Mouse (Mus musculus) testis, adult 2 months (tissue): ENCODE results near the gene Etnk1. TPM values are rescaled to one million over a fixed set of nuclear protein-coding genes. Genes with fewer than 3 reads are reported as not detected.

Experiments used
- H3K27ac ChIP-seq: fragments of 200-500 bp; 2 replicates; pipeline ENCODE4 v1.5.1; 2012; ENCODE audit warnings: low read depth, low read length; ENCODE audit not compliant: control insufficient read depth, insufficient read depth
- H3K27me3 ChIP-seq: fragments of 200-500 bp; 2 replicates; pipeline ENCODE4 v1.6.1; 2012; ENCODE audit warnings: mild to moderate bottlenecking, low read length, moderate library complexity; ENCODE audit not compliant: control insufficient read depth, insufficient read depth
- H3K36me3 ChIP-seq: fragments of 200-500 bp; 2 replicates; pipeline ENCODE4 v1.6.1; 2012; ENCODE audit warnings: mild to moderate bottlenecking, low read length; ENCODE audit not compliant: control insufficient read depth, insufficient read depth
- H3K4me1 ChIP-seq: fragments of 200-500 bp; 2 replicates; pipeline ENCODE4 v1.6.1; 2012; ENCODE audit warnings: low read length; ENCODE audit not compliant: control insufficient read depth, insufficient read depth
- H3K4me3 ChIP-seq: fragments of 200-500 bp; 2 replicates; pipeline ENCODE4 v1.5.1; 2012; ENCODE audit warnings: low read depth, mild to moderate bottlenecking, low read length, moderate library complexity, mixed read lengths; ENCODE audit not compliant: control insufficient read depth
- CTCF ChIP-seq: fragments of 200-500 bp; IDR thresholded peaks from 2 replicates; pipeline ENCODE4 v1.5.1; 2012; ENCODE audit warnings: low read depth, mild to moderate bottlenecking, inconsistent platforms, low read length, moderate library complexity; ENCODE audit not compliant: control insufficient read depth, insufficient read depth, insufficient replicate concordance
- POLR2A ChIP-seq: fragments of 200-500 bp; IDR thresholded peaks from 2 replicates; pipeline ENCODE4 v1.6.1; 2012; ENCODE audit warnings: low read depth, mild to moderate bottlenecking, inconsistent platforms, low read length, moderate library complexity; ENCODE audit not compliant: control insufficient read depth
- polyA plus RNA-seq: library from polyadenylated mRNA; depleted of rRNA; stranded (reverse); fragments of >200 nt; gene quantifications from 2 replicates; pipeline ENCODE4 v1.2.3, GENCODE M21; 2012; rRNA removed

The Etnk1 gene
- polyA plus RNA-seq, 1 experiment = 52.2 TPM

DNA sequence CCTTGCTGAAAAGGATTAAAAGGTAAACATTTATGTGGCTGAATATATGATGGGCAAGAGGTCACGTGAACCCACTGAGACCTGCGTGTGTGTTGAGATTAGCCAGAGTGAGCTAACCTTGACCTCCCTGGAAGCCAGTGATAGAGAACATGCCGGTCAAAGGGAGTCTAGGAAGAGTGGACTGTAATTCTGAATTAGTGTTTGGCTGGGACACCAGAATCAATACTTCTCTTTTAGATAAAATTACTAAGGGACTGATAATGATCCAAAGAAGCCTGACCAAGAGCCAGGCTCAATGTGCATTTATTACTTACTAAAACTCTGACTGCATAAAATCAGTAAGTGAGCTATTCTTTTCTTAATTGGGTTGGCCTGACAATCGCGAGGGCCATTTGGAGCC is 76.2 kb downstream of the Etnk1 start:
- TF ChIP-seq CTCF = no peak
- TF ChIP-seq POLR2A = no peak
- H3K4me3 ChIP-seq = no peak overlapping the region
- no peaks in the 10 kb centered on the region for H3K4me1 ChIP-seq
- H3K27ac ChIP-seq = no peak overlapping the region
- H3K36me3 ChIP-seq = no peaks in the 10 kb centered on the region
- H3K27me3 ChIP-seq = no peaks in the 10 kb centered on the region

DNA sequence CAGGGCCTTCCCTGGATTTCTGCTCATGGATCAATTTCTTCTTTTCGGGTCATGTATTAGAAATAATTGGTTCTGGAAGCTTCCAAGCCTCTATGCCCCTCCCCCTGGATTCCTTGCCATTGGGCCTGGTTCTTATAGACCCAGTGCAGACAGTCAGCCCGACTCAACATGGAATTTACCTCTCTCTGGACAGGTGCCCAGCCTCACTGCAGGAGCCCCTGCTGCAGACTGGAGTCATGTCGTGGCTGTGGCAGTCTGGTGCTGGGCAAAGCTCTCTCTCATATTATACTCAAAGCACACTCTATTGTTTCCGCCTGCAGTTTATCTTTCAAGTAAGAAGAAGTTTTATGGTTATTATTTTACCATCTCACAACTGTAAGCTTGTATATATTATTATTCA is 90.9 kb downstream of the Etnk1 start:
- TF ChIP-seq CTCF = no peak
- no peak for TF ChIP-seq POLR2A
- Histone ChIP-seq H3K4me3 (no peak overlapping the region), H3K27ac (no peak overlapping the region), H3K4me1 (peaks cover 3% of the 10 kb centered on the region), H3K36me3 (no peaks in the 10 kb centered on the region), H3K27me3 (no peaks in the 10 kb centered on the region)

DNA sequence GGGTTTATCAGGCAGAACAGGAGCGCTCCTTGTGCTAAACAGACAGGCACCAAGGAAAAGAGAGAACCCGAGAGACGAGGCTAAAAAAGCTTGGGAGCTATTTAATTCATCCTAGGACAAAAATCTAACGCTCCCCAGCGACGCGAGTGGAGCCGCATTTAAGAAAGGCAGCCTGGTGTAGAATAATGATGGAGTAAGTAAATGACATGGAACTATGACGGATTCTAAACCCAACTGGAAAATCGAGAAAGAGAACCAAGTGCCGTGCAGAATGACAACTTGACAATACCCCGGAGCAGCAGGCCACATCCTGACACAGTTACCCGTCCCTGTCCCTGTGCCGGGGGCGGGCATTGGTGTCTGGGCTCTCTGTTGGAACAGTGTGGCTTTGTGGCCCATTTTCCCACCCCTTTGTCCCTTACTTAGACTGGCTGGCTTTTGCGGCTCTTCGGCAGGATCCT is 92.2 kb downstream of the Etnk1 start:
- Histone ChIP-seq H3K27ac (no peak overlapping the region), H3K4me1 (peaks cover 3% of the 10 kb centered on the region), H3K4me3 (no peak overlapping the region; the same call in 1 of the 2 replicates), H3K36me3 (no peaks in the 10 kb centered on the region), H3K27me3 (no peaks in the 10 kb centered on the region)
- no peak for TF ChIP-seq POLR2A
- TF ChIP-seq CTCF = no peak

- Histone ChIP-seq H3K4me3 (no peak overlapping the region), H3K27ac (no peak overlapping the region), H3K36me3 (no peaks in the 10 kb centered on the region), H3K4me1 (peaks cover 3% of the 10 kb centered on the region), H3K27me3 (no peaks in the 10 kb centered on the region)
- no peak for TF ChIP-seq POLR2A
- TF ChIP-seq CTCF = no peak
These were observed 93.0 kb downstream of the Etnk1 start for GRCm38 (mm10) chr6:143259870-143260559.

DNA sequence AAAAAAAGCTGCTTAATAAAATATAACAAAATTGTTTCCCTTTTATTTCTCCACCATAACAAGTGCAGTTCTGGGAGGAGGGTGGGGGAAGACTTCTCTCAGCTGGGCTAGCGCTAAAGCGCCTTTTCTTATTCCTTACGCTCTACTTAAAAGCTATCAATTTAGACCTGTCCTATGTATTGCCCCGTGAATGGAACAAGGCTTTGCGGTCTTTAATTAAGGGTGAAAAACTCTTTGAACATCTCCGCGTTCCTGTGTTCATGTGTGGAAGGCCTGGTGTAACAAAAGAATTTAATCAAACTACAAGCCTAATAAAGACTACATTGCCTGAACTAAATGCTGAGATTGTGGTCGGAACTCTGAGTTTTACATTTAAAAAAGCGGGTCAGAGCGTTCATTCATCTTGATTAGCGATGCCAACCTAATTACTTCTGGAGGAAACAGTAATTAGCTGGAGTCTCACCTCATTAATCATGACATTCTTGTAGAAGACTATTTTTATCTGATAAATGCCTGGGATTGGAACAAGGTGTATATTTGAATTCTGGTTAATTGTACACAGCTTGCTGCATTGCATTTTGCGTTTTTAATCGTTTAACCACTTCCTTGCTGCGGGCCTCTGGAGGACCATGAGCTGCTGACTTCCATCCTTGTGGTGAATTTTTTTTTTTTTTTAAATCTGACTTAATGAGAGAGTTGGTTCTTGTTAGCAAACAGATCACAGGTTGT is 93.7 kb downstream of the Etnk1 start:
- no peaks in the 10 kb centered on the region for H3K27me3 ChIP-seq
- no peak overlapping the region for H3K4me3 ChIP-seq
- H3K36me3 ChIP-seq = no peaks in the 10 kb centered on the region
- no peak for TF ChIP-seq CTCF
- no peak for TF ChIP-seq POLR2A
- no peak overlapping the region for H3K27ac ChIP-seq
- peaks cover 3% of the 10 kb centered on the region for H3K4me1 ChIP-seq

DNA sequence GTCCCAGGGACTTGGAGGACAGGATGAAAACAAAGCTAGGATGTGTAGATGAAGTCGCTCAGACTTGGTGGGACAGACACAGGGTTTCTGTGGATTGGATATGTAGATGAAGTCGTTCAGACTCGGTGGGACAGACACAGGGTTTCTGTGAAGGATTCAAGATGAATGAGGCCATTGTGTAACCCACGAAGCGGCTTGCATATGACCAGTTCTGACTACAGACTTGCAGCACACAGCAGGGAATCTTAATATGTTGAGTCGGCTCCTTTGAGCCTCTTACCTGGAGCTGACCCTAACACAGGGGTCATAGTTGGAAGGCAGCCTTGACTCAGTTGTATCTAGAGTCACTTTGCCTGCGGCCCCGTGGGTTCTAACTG is 94.3 kb downstream of the Etnk1 start:
- H3K36me3 ChIP-seq = no peaks in the 10 kb centered on the region
- H3K27me3 ChIP-seq = no peaks in the 10 kb centered on the region
- H3K27ac ChIP-seq = no peak overlapping the region
- peaks cover 3% of the 10 kb centered on the region for H3K4me1 ChIP-seq
- H3K4me3 ChIP-seq = no peak overlapping the region
- TF ChIP-seq POLR2A (no peak), CTCF (no peak)

DNA sequence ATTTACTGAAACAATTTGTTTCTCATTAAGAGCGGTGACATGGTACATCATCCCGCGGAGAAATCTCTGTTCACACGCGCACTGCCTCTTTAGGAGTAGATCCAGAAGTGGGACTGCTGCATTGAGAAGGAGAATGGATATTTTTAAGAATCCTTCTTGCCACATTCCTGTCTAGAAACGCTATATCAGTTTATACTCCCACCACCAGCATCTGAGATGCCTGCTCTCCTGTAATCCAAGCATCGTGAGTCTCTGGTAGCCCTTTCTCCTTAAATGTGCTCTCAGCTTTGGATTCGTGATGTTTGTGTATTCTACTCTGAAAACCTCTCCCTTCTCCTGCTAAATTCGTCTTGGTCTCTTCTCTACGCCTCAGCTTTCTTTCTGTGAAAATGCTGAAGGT is 98.5 kb downstream of the Etnk1 start:
- no peaks in the 10 kb centered on the region for H3K36me3 ChIP-seq
- H3K4me1 ChIP-seq = peaks cover 4% of the 10 kb centered on the region; the same call in 1 of the 2 replicates
- no peak overlapping the region for H3K4me3 ChIP-seq
- no peak overlapping the region for H3K27ac ChIP-seq
- H3K27me3 ChIP-seq = no peaks in the 10 kb centered on the region
- TF ChIP-seq POLR2A = no peak
- no peak for TF ChIP-seq CTCF

DNA sequence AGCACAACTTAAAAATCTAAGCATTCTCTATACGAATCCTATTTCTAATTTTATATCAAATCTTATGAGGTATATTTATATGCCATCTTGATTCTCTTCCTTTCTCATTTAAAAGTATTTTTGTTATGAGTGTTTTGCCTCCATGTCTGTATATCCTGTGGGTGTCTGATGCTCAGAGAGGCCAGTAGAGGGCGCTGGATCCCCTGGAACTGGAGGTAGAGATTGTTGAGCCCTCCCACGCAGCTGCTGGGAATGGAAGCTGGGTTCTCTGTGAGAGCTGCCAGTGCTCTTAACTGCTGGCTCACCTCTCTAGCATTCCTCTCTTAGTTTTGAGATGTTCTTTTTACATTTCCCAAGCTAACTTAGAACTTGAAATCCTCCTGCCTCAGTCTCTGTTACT is 112.2 kb downstream of the Etnk1 start:
- Histone ChIP-seq H3K27me3 (no peaks in the 10 kb centered on the region), H3K4me3 (no peak overlapping the region), H3K27ac (no peak overlapping the region), H3K36me3 (no peaks in the 10 kb centered on the region), H3K4me1 (no peaks in the 10 kb centered on the region)
- no peak for TF ChIP-seq POLR2A
- peak; percentile 66; the same call in 1 of the 2 replicates for TF ChIP-seq CTCF

Other genes starting within 250 kb of the Etnk1 start
- 1.9 and 2.5 TPM in 2 replicates for gene St8sia1, start 202.8 kb upstream of the Etnk1 start, polyA plus RNA-seq
- gene C2cd5, start 67.1 kb upstream of the Etnk1 start, polyA plus RNA-seq = 11.9 and 13.7 TPM in 2 replicates